Mouse (Mus musculus) ZHBTc4 (cell line): ENCODE measurements around the gene Rasd1.

Source experiments
- DNase-seq: peaks from one replicate; pipeline ENCODE4 v3.0.0-alpha.2; 2011; ENCODE audit warnings: low read depth, low spot score

The Rasd1 gene

DNA sequence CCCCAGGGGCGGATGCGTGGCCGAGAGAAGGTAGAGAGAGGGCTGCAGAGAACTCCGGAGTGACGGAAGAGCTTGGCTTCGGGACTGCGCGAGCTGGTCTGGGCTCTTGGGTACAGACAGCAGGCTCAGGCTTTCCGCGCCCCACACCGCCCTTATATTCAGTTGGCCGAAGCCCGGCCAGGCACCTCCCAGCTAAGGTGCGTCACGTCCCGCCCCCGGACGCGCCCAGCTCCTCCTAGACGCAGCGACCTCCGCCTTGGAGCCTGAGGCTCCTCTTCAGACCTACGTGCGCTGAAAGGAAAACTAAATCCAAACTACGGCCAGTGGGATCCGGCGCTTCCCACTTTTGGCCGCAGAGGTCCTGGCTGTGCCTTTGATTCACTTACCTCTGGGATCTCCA lies at the start of gene Rasd1:
TSS of gene Rasd1 (minus strand) at position 127 of the 400 bp plus-strand sequence.
- DNase-seq, result peak; percentile 90

GRCm38 (mm10) chr11:60011516-60011915 lies 46.8 kb upstream of the Rasd1 start:
- no peak for DNase-seq

GRCm38 (mm10) chr11:60009451-60009850 lies 44.7 kb upstream of the Rasd1 start:
- DNase-seq, result no peak

DNA sequence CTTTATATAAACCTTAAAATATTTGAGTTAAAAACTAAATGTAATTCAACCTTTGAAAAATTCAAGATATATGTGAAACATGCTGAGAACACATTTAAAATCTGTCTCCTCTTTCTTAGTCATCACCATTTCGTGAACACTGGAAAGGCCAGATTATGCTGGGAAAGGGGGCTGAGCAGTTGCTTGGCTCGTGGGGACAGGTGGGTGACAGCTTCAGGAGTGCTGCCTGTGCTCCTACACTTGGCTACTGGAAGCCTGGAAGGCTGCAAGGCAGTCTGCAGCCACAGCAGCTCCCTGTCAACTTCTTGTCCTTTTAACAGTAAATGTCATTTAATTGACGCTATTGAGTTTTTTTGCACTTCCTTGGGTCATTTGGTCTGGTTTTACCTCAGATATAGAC lies 41.1 kb upstream of the Rasd1 start:
- no peak for DNase-seq

- no peak for DNase-seq
These were observed 40.0 kb upstream of the Rasd1 start for GRCm38 (mm10) chr11:60004716-60005115.

- DNase-seq, result no peak
These were observed 39.1 kb upstream of the Rasd1 start for GRCm38 (mm10) chr11:60003811-60004210.

GRCm38 (mm10) chr11:60001231-60001980 lies 36.7 kb upstream of the Rasd1 start:
- peak; percentile 74 for DNase-seq

DNA sequence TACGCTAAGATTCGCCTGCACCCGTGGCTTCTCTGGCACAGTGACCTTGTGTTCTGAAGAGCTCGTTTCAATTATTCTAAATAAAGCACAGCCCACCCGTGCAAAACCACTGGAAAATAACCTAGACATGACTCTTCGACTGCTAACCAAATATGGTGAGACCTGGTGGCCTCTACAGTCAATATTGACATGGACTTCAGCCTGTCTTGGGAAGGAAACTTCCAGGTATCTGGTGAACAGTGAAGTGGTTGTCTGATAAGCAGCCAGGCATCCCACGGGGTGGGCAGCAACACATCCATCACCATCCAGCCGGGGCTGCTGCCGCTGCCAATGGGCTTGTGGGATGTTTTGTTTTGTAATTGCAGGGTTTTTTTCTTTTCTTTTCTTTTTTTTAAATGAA lies 29.6 kb upstream of the Rasd1 start:
- DNase-seq, result no peak

DNA sequence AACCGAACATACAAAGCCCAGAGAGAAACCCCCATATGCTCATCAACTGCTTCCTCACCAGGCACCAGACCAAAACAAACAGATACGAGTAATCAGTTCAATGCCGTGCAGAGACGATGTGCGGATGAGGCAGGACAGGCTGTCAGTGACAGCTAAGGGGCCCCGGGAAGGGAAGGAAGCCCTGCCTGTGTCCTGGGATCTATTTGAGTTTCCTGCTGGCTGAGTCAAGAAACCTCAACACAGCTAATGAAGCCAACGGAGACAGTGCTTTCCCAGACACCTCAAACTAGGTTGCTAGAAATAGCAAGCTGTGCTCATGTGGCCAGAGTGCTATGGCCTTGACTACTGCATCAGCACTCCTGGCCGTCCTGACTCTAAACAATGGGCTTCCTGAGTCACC lies 26.6 kb upstream of the Rasd1 start:
- no peak for DNase-seq

GRCm38 (mm10) chr11:59989406-59989805 lies 24.7 kb upstream of the Rasd1 start:
- DNase-seq, result no peak

DNA sequence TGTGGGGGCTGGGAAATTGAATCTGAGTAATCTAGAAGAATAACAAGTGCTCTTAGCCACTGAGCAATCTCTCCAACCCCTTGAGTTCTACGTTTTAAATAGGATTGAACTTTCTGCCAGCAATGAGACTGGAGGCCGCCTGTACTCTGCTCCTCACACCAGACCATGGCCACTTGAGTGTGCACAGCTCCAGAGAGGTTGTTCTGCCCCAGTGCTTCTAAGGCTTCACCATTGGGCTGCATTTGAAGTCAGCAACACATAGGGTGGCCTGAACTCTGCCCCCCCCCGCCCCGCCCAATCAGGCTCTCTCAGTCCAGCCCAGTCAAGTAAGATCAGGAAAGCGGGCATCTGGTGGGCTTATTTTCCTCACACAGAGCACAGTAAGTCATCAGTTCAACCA lies 13.1 kb upstream of the Rasd1 start:
- no peak for DNase-seq

DNA sequence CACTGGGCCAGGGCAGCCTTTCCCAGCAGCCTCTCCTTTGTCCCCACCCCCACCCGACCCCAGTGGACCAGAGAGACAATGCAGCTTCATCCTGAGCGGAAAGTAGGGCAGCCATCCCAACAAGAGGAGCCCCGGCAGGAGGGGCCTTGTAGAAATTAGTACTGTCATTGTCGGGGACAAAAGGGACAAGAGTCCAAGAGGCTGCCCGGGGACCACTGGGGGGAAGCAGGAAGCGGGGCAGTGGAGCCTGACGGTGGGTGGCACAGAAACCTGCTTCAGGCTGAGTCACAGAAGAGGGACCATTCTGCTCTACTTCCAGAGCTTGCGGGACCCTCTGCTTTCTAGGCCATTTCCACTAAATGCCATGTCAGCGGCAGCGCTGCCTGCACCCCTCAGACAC lies 10.5 kb upstream of the Rasd1 start:
- DNase-seq, result no peak

DNA sequence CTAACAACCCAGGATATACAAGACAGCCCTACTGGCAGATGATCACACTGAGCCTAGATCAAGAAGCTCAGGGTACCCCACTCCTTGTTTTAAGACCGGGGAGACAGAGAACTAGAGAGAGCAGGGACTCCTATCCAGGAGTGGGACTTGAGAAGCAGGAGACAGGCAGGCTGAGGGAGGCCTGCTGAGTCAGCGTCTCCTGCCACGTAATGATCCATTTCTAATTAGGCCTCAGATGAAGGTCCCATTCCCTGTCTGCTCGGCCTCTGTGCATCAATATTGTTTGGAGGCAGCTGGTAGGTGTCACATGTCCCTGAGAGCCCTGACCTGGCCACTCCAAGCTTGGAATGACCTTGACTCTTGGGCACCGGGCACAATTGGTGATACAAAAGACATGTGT lies 8.6 kb upstream of the Rasd1 start:
- DNase-seq, result no peak

DNA sequence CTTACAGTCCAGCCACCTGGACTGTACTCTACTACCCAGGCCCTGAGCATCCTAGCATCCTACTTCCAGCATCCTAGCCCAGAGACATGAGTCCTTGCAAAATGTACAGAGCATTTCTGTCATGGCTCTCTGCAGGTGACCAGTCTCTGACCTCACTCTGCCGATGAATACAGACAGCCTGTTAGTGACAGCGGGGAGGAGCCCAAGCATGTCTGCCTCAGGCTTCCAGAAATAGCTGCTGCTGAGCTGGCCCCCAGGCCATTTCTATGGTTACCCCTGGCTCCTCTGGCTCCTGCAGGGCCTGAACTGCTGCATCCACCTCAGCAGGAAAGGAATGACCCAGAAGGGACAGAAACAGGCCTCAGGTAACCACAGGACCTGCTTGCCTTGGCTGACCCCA lies 6.9 kb upstream of the Rasd1 start:
- DNase-seq, result peak; percentile 39

DNA sequence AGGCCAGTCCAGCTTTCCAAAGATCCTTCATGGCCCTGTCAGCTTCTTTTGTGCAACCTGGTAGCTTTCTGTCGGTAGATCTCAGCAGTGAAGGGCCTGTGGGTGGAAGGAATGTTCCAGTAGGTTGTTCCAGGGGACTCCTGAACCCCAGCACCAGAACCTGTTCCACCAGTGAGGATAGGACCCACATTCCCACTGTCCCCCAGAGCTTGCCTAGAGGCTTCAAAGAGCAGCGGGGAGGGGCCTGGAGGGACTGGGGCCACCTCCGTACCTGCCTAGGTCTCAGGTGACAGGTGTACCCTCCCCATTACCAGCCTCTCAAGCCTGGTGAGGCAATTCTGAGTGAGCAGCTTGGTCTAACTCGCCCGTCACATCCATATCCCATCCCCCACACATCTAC lies 6.0 kb upstream of the Rasd1 start:
- DNase-seq, result no peak

- DNase-seq, result no peak
These were observed 3.0 kb upstream of the Rasd1 start for GRCm38 (mm10) chr11:59967765-59968164.

DNA sequence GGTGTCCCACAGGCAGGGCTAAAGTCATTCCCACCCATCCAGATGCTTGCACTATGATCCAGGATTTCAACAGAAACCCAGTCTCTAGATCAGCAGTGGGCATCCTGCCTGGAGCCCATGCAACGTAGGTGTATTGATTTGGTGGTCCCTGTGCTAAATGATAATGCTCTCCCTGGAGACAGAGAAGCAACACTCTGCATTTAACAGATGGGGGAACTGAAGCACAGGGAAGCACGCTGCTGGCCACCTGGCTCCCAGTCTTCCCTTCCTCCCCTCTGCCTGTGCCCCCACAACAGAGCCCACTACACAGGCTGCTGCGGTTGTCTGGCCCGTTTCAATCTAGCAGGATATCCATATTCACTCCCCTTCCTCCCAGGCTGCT lies 1.3 kb upstream of the Rasd1 start:
- DNase-seq, result no peak

DNA sequence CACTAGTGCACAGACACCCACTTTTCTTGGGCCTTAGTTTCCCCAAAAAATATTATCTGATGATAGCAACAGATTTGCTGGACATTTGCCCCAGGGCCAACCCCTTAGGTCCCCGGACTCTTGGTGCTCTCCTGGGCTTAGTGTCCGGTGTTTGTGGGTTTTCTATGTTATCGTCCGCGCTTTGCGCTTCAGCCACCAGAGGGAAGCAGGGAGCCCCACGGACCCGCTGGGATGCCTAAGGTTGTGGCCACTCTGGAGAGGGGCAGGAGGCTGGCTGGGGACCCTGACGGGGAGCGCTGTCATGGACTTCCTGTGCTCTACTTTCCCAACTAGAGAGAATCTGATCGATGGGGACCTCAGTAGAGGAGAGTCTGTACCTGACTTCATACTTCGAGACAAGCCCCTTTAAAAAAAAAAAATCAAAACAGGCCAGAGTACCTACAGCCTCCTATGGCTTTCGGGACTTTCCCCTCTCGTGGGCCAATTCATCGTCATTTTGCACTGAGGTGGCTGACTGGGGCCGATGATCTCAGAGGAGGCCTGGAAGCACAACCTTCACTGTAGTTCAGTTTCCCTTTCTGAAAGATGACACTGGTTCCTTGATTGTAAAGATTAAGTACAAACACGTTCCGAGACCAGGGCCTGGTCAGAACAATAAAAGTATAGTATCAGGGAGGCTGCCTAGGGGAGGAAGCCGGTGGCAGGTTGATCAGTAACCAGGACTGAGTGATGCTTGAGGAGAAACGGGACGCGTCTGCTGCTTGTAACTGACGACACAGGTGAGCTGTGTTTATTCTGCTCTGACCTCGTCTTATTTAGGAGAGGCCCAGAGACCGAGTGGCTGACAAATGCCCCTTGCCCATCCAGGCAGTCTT lies 720 bp upstream of the Rasd1 start:
- DNase-seq, result peak; percentile 81

DNA sequence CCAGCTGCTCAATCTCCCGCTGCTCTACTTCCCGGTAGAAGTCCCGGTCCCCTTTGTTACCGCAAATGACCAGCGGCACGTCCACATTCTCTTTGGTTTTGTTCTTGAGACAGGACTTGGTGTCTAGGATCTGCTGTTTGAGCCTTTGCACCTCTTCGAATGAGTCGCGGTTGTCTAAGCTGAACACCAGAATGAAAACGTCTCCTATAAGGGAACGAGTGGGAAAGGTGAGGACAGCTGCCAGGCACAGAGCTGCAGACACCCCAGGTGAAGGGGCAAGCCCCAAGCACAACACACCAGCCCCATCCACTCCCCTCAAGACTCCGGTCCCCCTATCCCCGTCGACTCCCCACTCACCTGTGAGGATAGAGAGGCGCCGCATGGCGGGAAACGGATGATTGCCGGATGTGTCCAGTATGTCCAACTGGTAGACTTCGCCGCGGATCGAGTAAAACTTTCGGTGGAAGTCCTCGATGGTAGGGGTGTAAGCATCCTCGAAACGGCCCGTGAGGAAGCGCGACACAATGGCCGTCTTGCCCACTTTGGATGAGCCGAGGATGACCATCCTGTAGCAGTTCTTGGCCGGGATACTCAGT lies 483 bp downstream of the Rasd1 start:
- no peak for DNase-seq

DNA sequence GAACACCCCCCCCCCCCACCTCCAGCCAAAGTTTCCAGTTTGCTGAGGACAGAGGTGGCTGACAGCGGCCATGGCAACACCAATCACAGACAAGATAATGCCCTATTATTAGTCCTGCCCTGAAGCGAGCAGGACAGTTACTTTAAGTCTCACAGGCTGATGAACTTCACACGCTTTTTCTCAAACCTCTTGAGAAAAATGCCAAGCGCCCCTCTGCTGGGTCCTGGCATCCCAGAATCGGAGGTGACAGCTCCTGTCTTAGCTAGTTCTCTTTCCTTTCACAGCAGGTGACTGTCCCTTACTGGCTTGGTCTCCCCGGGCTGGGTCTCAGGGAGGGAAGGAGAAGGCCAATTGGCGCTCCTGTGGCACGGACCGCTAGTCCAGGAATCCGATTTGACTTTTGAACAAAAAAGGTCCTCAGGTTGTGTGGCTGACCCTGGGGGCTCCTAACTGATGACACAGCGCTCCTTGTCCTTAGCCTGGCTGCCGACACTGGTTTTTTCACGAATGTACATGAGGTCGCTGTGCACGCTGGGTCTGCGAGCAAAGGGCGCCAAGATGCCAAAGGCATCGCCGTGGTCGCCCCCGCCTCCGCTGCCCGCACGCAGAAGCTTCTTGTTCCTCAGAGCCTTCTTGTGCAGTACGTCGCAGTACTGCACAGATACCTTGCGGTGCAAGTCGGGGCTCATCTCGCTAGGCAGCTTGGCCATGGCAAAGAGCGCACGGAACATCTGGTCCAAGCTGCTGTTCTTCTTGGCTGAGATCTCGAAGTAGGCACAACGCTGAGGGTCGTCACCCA lies 1.2 kb downstream of the Rasd1 start:
- DNase-seq, result peak; percentile 35

- no peak for DNase-seq
These were observed 2.2 kb downstream of the Rasd1 start for GRCm38 (mm10) chr11:59962590-59962989.
